Mouse (Mus musculus): ENCODE data around the gene Btg4.

- TF ChIP-seq GATA1 (IDR thresholded peaks at IDR 0.05; ENCODE audit: low read length) (no peak), TAL1 (IDR thresholded peaks at IDR 0.05; ENCODE audit: low read length) (no peak)
Observed at GRCm38 (mm10) chr9:51165312-51166180, 104.8 kb downstream of the Btg4 start, which contains the start of gene Gm32742.

Measured in erythroblast, embryonic 14.5 days (primary cell).